Mouse (Mus musculus) stomach, postnatal 0 days (tissue): ENCODE measurements at regions not wholly inside any gene's neighbourhood (a gene's known extent, or its start where the extent isn't known, plus 50 kb on each side); places are given as distances from the start of the nearest gene placed in this dataset.

Source experiments
- ATAC-seq: fragments of 200-750 bp; cut with Nextera tagmentation; 2 replicates; pipeline ENCODE4 v1.8.0; 2017; ENCODE audit not compliant: low FRiP score, low TSS enrichment
- DNase-seq: peaks from one replicate; pipeline ENCODE4 v3.0.0-alpha.2; 2016; ENCODE audit warnings: low spot score
- H3K27ac ChIP-seq: fragments of 300-500 bp; sonication (generic); replicated peaks from 2 replicates; pipeline ENCODE4 v1.5.1; 2014; ENCODE audit warnings: mild to moderate bottlenecking, control low read depth
- H3K27me3 ChIP-seq: fragments of 300-500 bp; sonication (generic); 2 replicates; pipeline ENCODE4 v1.6.1; 2014; ENCODE audit warnings: low read length; ENCODE audit not compliant: control insufficient read depth, insufficient read depth
- H3K36me3 ChIP-seq: fragments of 300-500 bp; sonication (generic); 2 replicates; pipeline ENCODE4 v1.6.1; 2014; ENCODE audit warnings: low read length, mixed read lengths; ENCODE audit not compliant: control insufficient read depth, insufficient read depth
- H3K4me1 ChIP-seq: fragments of 300-500 bp; sonication (generic); replicated peaks from 2 replicates; pipeline ENCODE4 v1.6.1; 2014; ENCODE audit warnings: antibody characterized with exemption; ENCODE audit not compliant: control insufficient read depth, insufficient read depth
- H3K4me2 ChIP-seq: fragments of 300-500 bp; sonication (generic); replicated peaks from 2 replicates; pipeline ENCODE4 v1.6.1; 2014; ENCODE audit warnings: low read depth, mild to moderate bottlenecking, control low read depth, moderate library complexity
- H3K4me3 ChIP-seq: fragments of 300-500 bp; sonication (generic); 2 replicates; pipeline ENCODE4 v1.5.1; 2014; ENCODE audit warnings: low read depth, low read length, control low read depth
- H3K9ac ChIP-seq: fragments of 300-500 bp; sonication (generic); 2 replicates; pipeline ENCODE4 v1.6.1; 2014; ENCODE audit warnings: mild to moderate bottlenecking, low read length, control low read depth, mixed read lengths
- H3K9me3 ChIP-seq: fragments of 300-500 bp; sonication (generic); 2 replicates; pipeline ENCODE4 v1.6.1; 2016; ENCODE audit warnings: low read length; ENCODE audit not compliant: control insufficient read depth
- CTCF ChIP-seq: IDR thresholded peaks from 2 replicates; pipeline ENCODE4 v1.5.1; 2016; ENCODE audit warnings: antibody characterized with exemption, low read depth, mild to moderate bottlenecking, moderate library complexity
- EP300 ChIP-seq: optimal IDR thresholded peaks from 2 replicates; pipeline ENCODE3; 2016; ENCODE audit warnings: antibody characterized with exemption
- WGBS: fragments of 180-500 bp; shearing (Covaris S2); extraction: QIAGEN DNeasy Blood & Tissue Kit; methylation state at CpG from one replicate; pipeline ENCODE4 v1.1.7; 2014; 5-methylcytosine and 5-hydroxymethylcytosine counted together

- H3K4me1 ChIP-seq, result no peaks in the 10 kb centered on the region
- H3K9me3 ChIP-seq, result no peaks in the 10 kb centered on the region
- ATAC-seq (no peak), DNase-seq (no peak)
- H3K36me3 ChIP-seq, result no peaks in the 10 kb centered on the region
- no peak overlapping the region for H3K9ac ChIP-seq
- H3K4me3 ChIP-seq, result no peak overlapping the region
- no peak overlapping the region for H3K27ac ChIP-seq
- 67% methylated on average over 3 of the region's 3 CpGs for WGBS
- no peaks in the 10 kb centered on the region for H3K27me3 ChIP-seq
- TF ChIP-seq CTCF, result no peak
- TF ChIP-seq EP300, result no peak
- no peak overlapping the region for H3K4me2 ChIP-seq
These were observed 773.4 kb upstream of the Adarb2 start for GRCm38 (mm10) chr13:7429271-7429670.

- WGBS, result 19% methylated on average over 2 of the region's 2 CpGs
- no peaks in the 10 kb centered on the region for H3K27me3 ChIP-seq
- no peak overlapping the region for H3K4me3 ChIP-seq
- no peaks in the 10 kb centered on the region for H3K4me1 ChIP-seq
- no peaks in the 10 kb centered on the region for H3K9me3 ChIP-seq
- DNase-seq, result no peak
- TF ChIP-seq CTCF, result no peak
- TF ChIP-seq EP300, result no peak
- no peaks in the 10 kb centered on the region for H3K36me3 ChIP-seq
- H3K27ac ChIP-seq, result no peak overlapping the region
- ATAC-seq, result no peak
- H3K9ac ChIP-seq, result no peak overlapping the region
- H3K4me2 ChIP-seq, result no peak overlapping the region
These were observed 751.1 kb upstream of the Adarb2 start for GRCm38 (mm10) chr13:7451434-7452002.

- Histone ChIP-seq H3K9ac (no peak overlapping the region), H3K27me3 (no peaks in the 10 kb centered on the region), H3K4me2 (no peak overlapping the region), H3K4me3 (no peak overlapping the region), H3K4me1 (no peaks in the 10 kb centered on the region), H3K36me3 (no peaks in the 10 kb centered on the region), H3K9me3 (no peaks in the 10 kb centered on the region), H3K27ac (no peak overlapping the region)
- 82% methylated on average over 4 of the region's 4 CpGs for WGBS
- DNase-seq, result no peak
- no peak for TF ChIP-seq EP300
- no peak for TF ChIP-seq CTCF
- no peak for ATAC-seq
These were observed 727.0 kb upstream of the Adarb2 start for GRCm38 (mm10) chr13:7475661-7476060.

- TF ChIP-seq CTCF (no peak), EP300 (no peak)
- no peak for DNase-seq
- no peaks in the 10 kb centered on the region for H3K27me3 ChIP-seq
- no peak overlapping the region for H3K27ac ChIP-seq
- H3K4me3 ChIP-seq, result no peak overlapping the region
- H3K4me1 ChIP-seq, result no peaks in the 10 kb centered on the region
- no peak for ATAC-seq
- no peak overlapping the region for H3K4me2 ChIP-seq
- no peaks in the 10 kb centered on the region for H3K36me3 ChIP-seq
- no peak overlapping the region for H3K9ac ChIP-seq
- no peaks in the 10 kb centered on the region for H3K9me3 ChIP-seq
These were observed 684.6 kb upstream of the Adarb2 start for GRCm38 (mm10) chr13:7518090-7518489.

GRCm38 (mm10) chr13:7524436-7524835, 678.2 kb upstream of the Adarb2 start:
- H3K9me3 ChIP-seq, result no peaks in the 10 kb centered on the region
- H3K4me2 ChIP-seq, result no peak overlapping the region
- no peaks in the 10 kb centered on the region for H3K27me3 ChIP-seq
- no peak for ATAC-seq
- H3K9ac ChIP-seq, result no peak overlapping the region
- no peak overlapping the region for H3K4me3 ChIP-seq
- no peak for DNase-seq
- no peaks in the 10 kb centered on the region for H3K4me1 ChIP-seq
- 76% methylated on average over 1 of the region's 1 CpGs for WGBS
- H3K36me3 ChIP-seq, result no peaks in the 10 kb centered on the region
- H3K27ac ChIP-seq, result no peak overlapping the region
- TF ChIP-seq EP300, result no peak
- no peak for TF ChIP-seq CTCF

- TF ChIP-seq EP300 (no peak), CTCF (no peak)
- no peaks in the 10 kb centered on the region for H3K4me1 ChIP-seq
- no peak overlapping the region for H3K4me2 ChIP-seq
- H3K27ac ChIP-seq, result no peak overlapping the region
- 85% methylated on average over 4 of the region's 4 CpGs for WGBS
- no peak for ATAC-seq
- no peak overlapping the region for H3K9ac ChIP-seq
- no peaks in the 10 kb centered on the region for H3K9me3 ChIP-seq
- no peaks in the 10 kb centered on the region for H3K27me3 ChIP-seq
- H3K4me3 ChIP-seq, result no peak overlapping the region
- no peak for DNase-seq
- H3K36me3 ChIP-seq, result no peaks in the 10 kb centered on the region
These were observed 663.8 kb upstream of the Adarb2 start for GRCm38 (mm10) chr13:7538856-7539255.
